Mouse (Mus musculus) liver, embryonic 12.5 days (tissue): ENCODE data around the gene Smad3. TPM values are rescaled to one million over a fixed set of nuclear protein-coding genes. Genes with fewer than 3 reads are reported as not detected.

Experiments
- ATAC-seq: fragments of 200-750 bp; cut with Nextera tagmentation; 2 replicates; pipeline ENCODE4 v1.8.0; 2017; ENCODE audit warnings: moderate number of reproducible peaks, mild to moderate bottlenecking, moderate library complexity
- H3K27ac ChIP-seq: fragments of 300-500 bp; sonication (generic); 2 replicates; pipeline ENCODE4 v1.5.1; 2016; ENCODE audit warnings: mild to moderate bottlenecking
- H3K27me3 ChIP-seq: fragments of 300-500 bp; sonication (generic); replicated peaks from 2 replicates; pipeline ENCODE4 v1.6.1; 2016; ENCODE audit warnings: mild to moderate bottlenecking, moderate library complexity
- H3K36me3 ChIP-seq: fragments of 300-500 bp; sonication (generic); 2 replicates; pipeline ENCODE4 v1.6.1; 2016; ENCODE audit warnings: mild to moderate bottlenecking, moderate library complexity
- H3K4me1 ChIP-seq: fragments of 300-500 bp; sonication (generic); 2 replicates; pipeline ENCODE4 v1.6.1; 2016
- H3K4me2 ChIP-seq: fragments of 300-500 bp; sonication (generic); 2 replicates; pipeline ENCODE4 v1.6.1; 2016; ENCODE audit warnings: mild to moderate bottlenecking, moderate library complexity
- H3K4me3 ChIP-seq: fragments of 300-500 bp; sonication (generic); 2 replicates; pipeline ENCODE4 v1.5.1; 2016; ENCODE audit warnings: mild to moderate bottlenecking, moderate library complexity
- H3K9ac ChIP-seq: fragments of 300-500 bp; sonication (generic); 2 replicates; pipeline ENCODE4 v1.6.1; 2016; ENCODE audit warnings: mild to moderate bottlenecking, moderate library complexity
- H3K9me3 ChIP-seq: fragments of 300-500 bp; sonication (generic); replicated peaks from 2 replicates; pipeline ENCODE4 v1.6.1; 2016; ENCODE audit warnings: mild to moderate bottlenecking, moderate library complexity
- WGBS: fragments of 180-500 bp; shearing (Covaris S2); methylation state at CpG from one replicate; pipeline ENCODE4 v1.1.7; 2016; ENCODE audit not compliant: insufficient replicate concordance; 5-methylcytosine and 5-hydroxymethylcytosine counted together
- polyA plus RNA-seq: library from polyadenylated mRNA; unstranded; fragments of >200 nt; fragmentation: Nextera tagmentation; extraction: Ambion mirVana; gene quantifications from 2 replicates; pipeline ENCODE4 v1.2.1, GENCODE M21; 2016

Smad3 gene
- polyA plus RNA-seq, 1 experiment from 2014 or later, result 7.2 TPM

DNA sequence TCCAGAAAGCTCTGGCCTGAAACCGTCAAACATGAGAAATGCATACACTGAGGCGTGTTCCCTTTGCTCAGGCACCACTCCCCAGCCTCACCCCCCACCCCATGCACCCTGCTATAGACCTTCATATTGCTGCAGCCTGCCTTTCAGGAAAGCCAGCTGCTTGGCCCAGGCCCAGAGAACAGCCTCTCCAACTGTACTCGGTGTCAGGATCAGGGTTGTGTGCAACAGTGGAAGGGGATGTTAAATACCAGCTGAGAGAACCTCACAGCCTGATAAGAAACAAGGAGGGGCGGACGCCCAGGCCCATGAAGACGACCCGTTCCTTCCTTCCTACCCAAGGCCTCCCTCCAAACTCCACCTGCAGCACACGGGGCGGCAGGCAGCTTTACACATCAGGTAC is 75.5 kb downstream of the Smad3 start:
- no peak overlapping the region for H3K4me3 ChIP-seq
- H3K4me2 ChIP-seq, result no peak overlapping the region
- WGBS, result 23% methylated on average over 9 of the region's 9 CpGs
- 0 out of 2 replicates have a peak, but pooled peaks have one; percentile 54 for ATAC-seq
- H3K27ac ChIP-seq, result no peak overlapping the region
- H3K9ac ChIP-seq, result no peak overlapping the region
- H3K27me3 ChIP-seq, result no peaks in the 10 kb centered on the region
- H3K36me3 ChIP-seq, result no peaks in the 10 kb centered on the region
- H3K4me1 ChIP-seq, result peaks cover 43% of the 10 kb centered on the region
- no peaks in the 10 kb centered on the region for H3K9me3 ChIP-seq

DNA sequence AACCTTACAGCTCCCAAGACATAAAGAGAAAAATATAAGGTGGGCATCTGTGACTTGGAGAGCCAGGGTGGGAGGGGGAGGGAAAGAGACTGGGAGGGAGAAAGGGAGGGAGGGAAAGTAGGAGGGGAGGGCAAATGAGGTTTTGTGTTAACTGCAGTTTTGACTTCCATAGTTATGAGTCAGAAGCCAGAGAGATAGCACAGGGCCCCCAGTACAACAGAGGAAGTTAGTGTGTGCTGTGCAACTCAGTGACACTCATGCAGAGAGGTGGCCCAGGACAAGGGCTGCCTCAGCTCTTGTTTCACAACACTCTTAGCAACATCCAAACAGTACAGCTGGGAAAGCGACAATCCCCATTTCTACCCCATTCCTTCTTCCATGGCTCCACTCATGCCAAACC is 79.7 kb downstream of the Smad3 start:
- ATAC-seq, result 0 out of 2 replicates have a peak, but pooled peaks have one; percentile 41
- 77% methylated on average over 1 of the region's 1 CpGs for WGBS
- H3K4me1 ChIP-seq, result peaks cover 61% of the 10 kb centered on the region

DNA sequence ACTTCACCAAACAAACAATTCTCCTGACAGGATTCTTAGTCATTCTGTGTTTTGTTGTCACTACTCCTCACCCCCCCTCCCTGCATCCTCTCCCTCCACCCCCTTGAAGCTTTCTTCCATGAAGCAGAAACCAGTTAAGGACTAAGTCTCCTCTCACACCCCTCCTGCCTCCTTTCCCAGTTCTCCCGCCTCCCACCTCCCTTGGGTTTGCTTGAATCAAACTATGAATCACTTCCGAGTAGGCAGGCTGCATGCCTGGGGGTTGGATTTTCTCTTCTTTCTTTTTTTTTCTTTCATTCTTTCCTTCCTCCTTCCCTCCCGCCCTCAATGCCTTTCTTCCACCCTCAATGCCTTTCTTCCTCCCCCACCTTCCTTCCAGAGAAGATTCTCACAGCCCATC is 80.2 kb downstream of the Smad3 start:
- H3K4me3 ChIP-seq, result no peak overlapping the region
- H3K4me1 ChIP-seq, result peaks cover 61% of the 10 kb centered on the region
- no peak for ATAC-seq
- 0 out of 2 replicates have a peak overlapping the region, but pooled peaks have one; percentile 37 for H3K27ac ChIP-seq
- no peak overlapping the region for H3K4me2 ChIP-seq
- H3K36me3 ChIP-seq, result no peaks in the 10 kb centered on the region
- 56% methylated on average over 3 of the region's 3 CpGs for WGBS
- H3K27me3 ChIP-seq, result no peaks in the 10 kb centered on the region
- H3K9ac ChIP-seq, result no peak overlapping the region
- H3K9me3 ChIP-seq, result no peaks in the 10 kb centered on the region

More for the DNA sequence above, 79.7 kb downstream of the Smad3 start:
- no peaks in the 10 kb centered on the region for H3K36me3 ChIP-seq
- H3K4me3 ChIP-seq, result no peak overlapping the region
- no peaks in the 10 kb centered on the region for H3K27me3 ChIP-seq
- no peak overlapping the region for H3K4me2 ChIP-seq
- no peak overlapping the region for H3K9ac ChIP-seq
- H3K27ac ChIP-seq, result 0 out of 2 replicates have a peak overlapping the region, but pooled peaks have one; percentile 37
- H3K9me3 ChIP-seq, result no peaks in the 10 kb centered on the region

DNA sequence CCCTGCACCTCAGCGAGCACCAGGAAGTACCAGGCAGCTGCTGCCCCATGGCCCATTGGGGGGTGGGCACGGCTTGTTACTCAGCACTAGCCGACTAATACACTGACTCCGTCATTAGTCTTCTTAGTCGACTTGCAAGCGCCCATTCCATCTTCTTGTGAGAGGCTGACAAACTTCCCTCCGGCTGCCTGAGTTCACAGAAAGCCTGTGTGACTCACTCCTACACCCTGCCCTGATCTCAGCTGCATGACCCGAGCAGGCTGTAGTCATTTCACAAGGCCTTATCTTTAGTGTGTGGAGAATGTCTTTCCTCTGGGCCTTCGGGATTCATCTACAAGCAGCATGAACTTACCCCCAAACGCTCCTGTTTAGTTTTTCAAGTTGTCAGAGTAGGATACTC is 83.2 kb downstream of the Smad3 start:
- Histone ChIP-seq H3K4me1 (peaks cover 56% of the 10 kb centered on the region), H3K4me2 (no peak overlapping the region), H3K9me3 (no peaks in the 10 kb centered on the region), H3K9ac (no peak overlapping the region), H3K27ac (no peak overlapping the region), H3K36me3 (no peaks in the 10 kb centered on the region), H3K27me3 (no peaks in the 10 kb centered on the region), H3K4me3 (no peak overlapping the region)
- WGBS, result 47% methylated on average over 10 of the region's 10 CpGs
- ATAC-seq, result no peak

DNA sequence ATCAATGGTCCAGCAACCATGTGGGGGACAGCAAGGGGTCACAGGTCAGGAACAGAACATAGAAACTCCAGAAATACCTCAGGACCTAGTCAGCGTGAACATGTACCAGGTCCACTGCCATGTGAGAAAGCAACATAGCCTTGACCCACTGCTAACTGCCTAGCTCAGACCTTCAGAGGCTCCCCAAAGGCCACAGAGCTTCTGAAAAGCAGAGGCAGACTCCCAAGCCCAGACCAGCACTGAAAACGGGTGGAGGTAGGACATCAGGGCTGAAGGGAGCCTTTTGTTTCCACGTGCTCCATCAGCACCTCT is 84.3 kb downstream of the Smad3 start:
- Histone ChIP-seq H3K9ac (no peak overlapping the region), H3K36me3 (no peaks in the 10 kb centered on the region), H3K4me3 (no peak overlapping the region), H3K27me3 (no peaks in the 10 kb centered on the region), H3K4me2 (no peak overlapping the region), H3K9me3 (no peaks in the 10 kb centered on the region), H3K27ac (no peak overlapping the region), H3K4me1 (peaks cover 53% of the 10 kb centered on the region)
- no peak for ATAC-seq
- 59% methylated on average over 3 of the region's 3 CpGs for WGBS

DNA sequence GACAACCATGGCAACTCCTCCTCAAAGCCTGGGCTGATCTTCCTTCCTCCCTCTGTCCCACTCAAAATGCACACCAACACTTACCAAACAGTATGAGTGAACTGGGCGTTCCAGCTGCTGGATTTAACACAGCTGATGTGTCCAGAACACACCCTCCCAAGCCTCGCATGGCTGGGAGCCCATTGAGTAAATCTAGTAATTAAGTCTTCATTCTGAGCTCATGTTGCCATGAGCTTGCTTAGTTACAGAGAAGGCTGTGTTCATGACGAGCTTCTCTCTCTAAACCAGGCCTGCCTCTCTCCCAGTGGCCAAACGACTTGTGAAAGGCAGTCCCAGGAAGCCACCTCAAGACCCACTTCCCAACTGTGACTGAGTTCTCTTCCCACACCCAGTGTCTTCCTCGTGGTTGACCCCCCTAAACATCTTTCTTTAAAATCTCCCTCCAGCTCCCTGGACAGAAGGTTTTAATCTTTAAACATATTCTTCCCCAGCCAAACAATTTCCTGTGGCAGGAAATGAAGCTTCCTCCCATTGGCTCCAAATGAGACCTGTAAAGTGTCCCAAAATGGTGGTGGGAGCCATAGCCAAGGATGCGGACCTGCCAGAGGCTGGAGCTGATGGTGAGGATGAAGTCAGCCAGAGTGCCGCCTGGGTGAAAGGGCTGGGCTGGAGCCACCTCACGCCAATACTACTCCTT is 84.8 kb downstream of the Smad3 start:
- no peak overlapping the region for H3K27ac ChIP-seq
- ATAC-seq, result no peak
- H3K9ac ChIP-seq, result no peak overlapping the region
- no peak overlapping the region for H3K4me3 ChIP-seq
- H3K36me3 ChIP-seq, result no peaks in the 10 kb centered on the region
- peaks cover 48% of the 10 kb centered on the region for H3K4me1 ChIP-seq
- H3K27me3 ChIP-seq, result no peaks in the 10 kb centered on the region
- WGBS, result 35% methylated on average over 8 of the region's 8 CpGs
- H3K4me2 ChIP-seq, result no peak overlapping the region
- no peaks in the 10 kb centered on the region for H3K9me3 ChIP-seq

DNA sequence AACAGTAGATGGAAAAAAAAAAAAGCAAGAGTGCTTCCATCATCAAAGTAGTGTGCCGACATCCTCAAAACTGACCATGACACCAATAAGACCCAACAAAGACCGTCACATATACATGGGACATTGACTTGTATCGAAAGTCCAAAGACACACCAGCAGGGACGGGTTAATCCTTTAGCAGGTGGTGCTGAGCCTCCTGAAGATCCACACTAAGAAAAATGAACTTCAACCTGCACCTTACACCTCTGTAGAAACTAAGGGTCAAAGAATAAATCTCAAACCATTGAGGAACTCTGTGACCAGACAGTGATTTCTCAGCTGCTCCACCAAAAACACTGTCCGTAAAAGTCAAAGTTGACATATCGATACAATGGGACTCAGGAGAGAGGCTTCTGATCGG is 88.0 kb downstream of the Smad3 start:
- Histone ChIP-seq H3K27me3 (no peaks in the 10 kb centered on the region), H3K4me3 (no peak overlapping the region), H3K9ac (no peak overlapping the region), H3K36me3 (peaks cover 29% of the 10 kb centered on the region), H3K27ac (no peak overlapping the region), H3K4me1 (peaks cover 43% of the 10 kb centered on the region), H3K4me2 (no peak overlapping the region), H3K9me3 (no peaks in the 10 kb centered on the region)
- no peak for ATAC-seq
- WGBS, result 83% methylated on average over 7 of the region's 7 CpGs

DNA sequence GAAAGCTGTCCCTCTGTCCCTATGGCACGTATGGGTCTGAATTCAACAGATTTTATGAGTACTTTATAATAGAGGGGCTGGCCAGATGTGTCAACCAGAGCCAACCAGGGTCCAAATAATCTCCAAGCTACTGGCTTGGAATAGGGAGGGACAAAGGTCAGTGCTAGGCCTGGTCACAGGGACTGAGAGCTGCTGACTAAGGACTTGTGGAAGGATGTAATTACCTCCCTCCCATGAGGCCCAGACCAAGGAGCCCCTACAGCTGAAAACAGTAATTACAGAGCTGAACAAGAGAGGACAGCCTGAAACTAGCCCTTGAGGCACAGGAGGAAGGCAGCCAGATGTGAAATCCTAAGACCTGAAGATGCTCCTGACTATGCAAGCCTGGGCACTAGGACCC is 89.2 kb downstream of the Smad3 start:
- 78% methylated on average over 1 of the region's 1 CpGs for WGBS
- Histone ChIP-seq H3K9me3 (no peaks in the 10 kb centered on the region), H3K9ac (no peak overlapping the region), H3K36me3 (peaks cover 35% of the 10 kb centered on the region), H3K27me3 (no peaks in the 10 kb centered on the region), H3K4me1 (peaks cover 40% of the 10 kb centered on the region), H3K4me3 (no peak overlapping the region), H3K4me2 (no peak overlapping the region), H3K27ac (no peak overlapping the region)
- no peak for ATAC-seq

DNA sequence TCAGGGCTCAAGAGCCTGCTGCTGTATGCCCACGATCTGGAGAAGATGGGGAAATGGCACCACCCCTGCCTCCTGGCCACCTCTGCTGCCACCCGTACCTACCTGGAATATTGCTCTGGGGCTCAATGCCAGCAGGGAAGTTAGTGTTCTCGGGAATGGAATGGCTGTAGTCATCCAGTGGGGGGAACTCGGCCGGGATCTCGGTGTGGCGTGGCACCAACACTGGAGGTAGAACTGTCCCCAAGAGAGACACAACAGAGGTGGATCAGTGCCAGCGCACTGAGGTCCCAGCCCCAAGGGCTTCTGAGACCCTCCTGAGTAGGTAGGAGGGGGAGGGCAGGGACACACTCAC is 90.4 kb downstream of the Smad3 start:
- no peak overlapping the region for H3K9ac ChIP-seq
- ATAC-seq, result no peak
- WGBS, result 87% methylated on average over 8 of the region's 8 CpGs
- no peak overlapping the region for H3K4me3 ChIP-seq
- H3K27ac ChIP-seq, result no peak overlapping the region
- H3K36me3 ChIP-seq, result peaks cover 42% of the 10 kb centered on the region
- no peaks in the 10 kb centered on the region for H3K27me3 ChIP-seq
- H3K4me1 ChIP-seq, result peaks cover 34% of the 10 kb centered on the region
- H3K4me2 ChIP-seq, result no peak overlapping the region
- H3K9me3 ChIP-seq, result no peaks in the 10 kb centered on the region

DNA sequence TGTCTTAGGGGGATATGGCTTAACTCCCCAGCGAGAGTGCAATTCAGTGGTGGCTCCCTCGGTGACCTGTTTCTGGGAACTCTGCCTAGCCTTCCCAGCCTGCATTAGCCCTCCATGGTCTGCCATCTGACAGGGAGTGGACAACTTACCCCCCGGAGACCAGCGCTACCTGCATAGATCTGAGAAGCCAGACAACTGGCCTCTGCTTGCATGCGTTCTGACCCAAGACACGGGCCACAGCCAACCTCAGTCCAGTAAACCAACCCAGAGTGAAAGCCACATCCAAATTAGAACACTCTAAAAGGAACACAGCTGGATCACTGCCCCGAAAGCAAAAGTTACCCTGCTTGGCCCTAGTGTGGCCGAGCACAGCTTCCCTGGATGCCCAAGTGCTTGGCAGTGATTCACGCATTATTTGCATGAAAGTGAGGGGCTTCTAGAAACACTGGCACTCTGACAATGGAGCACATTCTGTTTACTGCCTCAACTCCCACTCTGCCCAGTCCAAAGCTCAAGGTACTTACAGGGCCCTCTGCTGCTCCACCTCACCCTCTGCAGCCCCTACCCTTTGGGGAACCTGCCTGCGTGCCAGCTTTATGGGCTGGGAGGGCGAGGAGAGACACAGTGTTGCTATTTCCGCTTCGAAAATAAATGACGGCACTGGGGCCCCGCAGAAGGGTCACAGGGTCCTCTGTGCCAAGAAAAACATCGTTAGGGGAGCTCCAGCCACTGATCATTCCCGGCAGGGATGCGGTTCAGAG is 91.0 kb downstream of the Smad3 start:
- Histone ChIP-seq H3K4me2 (no peak overlapping the region), H3K36me3 (peaks cover 44% of the 10 kb centered on the region), H3K27me3 (no peaks in the 10 kb centered on the region), H3K4me3 (no peak overlapping the region), H3K27ac (no peak overlapping the region), H3K9ac (no peak overlapping the region), H3K9me3 (no peaks in the 10 kb centered on the region), H3K4me1 (peaks cover 31% of the 10 kb centered on the region)
- no peak for ATAC-seq
- WGBS, result 74% methylated on average over 18 of the region's 18 CpGs

DNA sequence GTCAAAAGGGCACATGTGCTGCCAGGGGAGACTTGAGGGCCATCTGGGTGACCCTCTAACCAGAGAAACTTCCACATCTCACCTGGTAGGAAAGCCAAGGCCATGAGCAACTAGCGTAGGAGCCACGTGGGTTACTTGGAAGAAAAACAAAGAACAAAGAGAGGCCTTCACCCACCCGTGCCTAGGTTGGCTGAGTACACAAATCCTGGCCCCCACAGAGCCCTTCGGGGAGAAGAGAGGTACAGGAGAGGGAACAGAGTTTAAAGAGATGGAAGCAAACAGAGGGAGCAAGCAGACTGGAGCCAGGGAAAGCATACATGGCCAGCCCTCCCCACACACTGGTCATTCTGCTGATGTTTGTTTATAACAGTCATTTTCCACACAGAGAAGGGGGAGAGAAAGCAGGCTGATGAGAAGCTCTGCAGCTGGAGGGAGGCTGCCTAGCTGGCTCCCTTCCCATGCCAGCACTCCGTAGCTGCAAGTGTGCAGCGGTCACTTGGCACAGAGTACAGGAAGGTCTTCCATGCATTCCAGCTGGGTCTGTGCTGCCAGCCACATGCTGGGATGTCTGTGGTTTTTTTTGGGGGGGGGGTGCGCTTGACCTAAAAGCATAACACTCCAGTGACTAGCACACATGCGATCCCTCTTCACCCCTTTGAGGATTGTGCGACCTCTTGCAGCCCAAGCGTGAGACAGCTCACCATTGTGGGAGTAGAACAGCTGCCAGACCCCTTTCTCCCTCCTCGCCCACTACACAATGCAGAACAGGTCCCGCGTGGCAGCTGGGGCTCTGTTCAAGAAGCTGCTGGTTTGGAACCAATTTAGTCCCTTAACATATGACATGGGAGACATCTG is 92.8 kb downstream of the Smad3 start:
- 71% methylated on average over 13 of the region's 13 CpGs for WGBS

DNA sequence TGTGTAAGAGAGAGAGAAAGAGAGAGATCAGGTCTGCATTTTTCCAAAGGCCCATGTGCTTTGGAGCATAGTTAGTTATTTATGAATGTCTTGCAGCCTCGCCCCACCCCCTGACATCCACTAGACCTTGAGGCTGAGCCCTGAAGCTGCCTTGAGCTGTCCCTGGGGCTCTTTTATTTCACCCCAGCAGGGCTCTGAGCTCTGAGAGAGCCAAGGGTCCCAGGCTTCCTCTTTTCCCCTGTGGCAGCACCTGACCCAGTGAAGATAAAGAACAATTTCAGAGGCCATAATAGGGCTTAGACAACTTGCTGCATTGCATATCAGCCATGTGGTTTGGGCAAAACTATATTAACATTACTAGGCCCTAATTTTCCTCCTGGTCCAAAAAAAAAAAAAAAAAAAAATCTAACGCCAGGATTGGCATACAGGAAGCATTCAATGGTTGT is 93.5 kb downstream of the Smad3 start:
- no peak for ATAC-seq
- peaks cover 28% of the 10 kb centered on the region for H3K4me1 ChIP-seq
- H3K27ac ChIP-seq, result no peak overlapping the region

More for the DNA sequence above, 92.8 kb downstream of the Smad3 start:
- no peak overlapping the region for H3K4me2 ChIP-seq
- H3K9ac ChIP-seq, result no peak overlapping the region
- no peaks in the 10 kb centered on the region for H3K9me3 ChIP-seq
- H3K36me3 ChIP-seq, result peaks cover 59% of the 10 kb centered on the region
- no peak overlapping the region for H3K27ac ChIP-seq
- peaks cover 28% of the 10 kb centered on the region for H3K4me1 ChIP-seq
- H3K4me3 ChIP-seq, result no peak overlapping the region
- no peaks in the 10 kb centered on the region for H3K27me3 ChIP-seq
- no peak for ATAC-seq

More for the DNA sequence above, 93.5 kb downstream of the Smad3 start:
- no peaks in the 10 kb centered on the region for H3K27me3 ChIP-seq
- no peak overlapping the region for H3K4me3 ChIP-seq
- 31% methylated on average over 2 of the region's 2 CpGs for WGBS
- H3K4me2 ChIP-seq, result no peak overlapping the region
- H3K36me3 ChIP-seq, result peaks cover 65% of the 10 kb centered on the region
- no peak overlapping the region for H3K9ac ChIP-seq
- no peaks in the 10 kb centered on the region for H3K9me3 ChIP-seq
